Mouse (Mus musculus): Measurements from ENCODE around the gene Mzt1. TPM values are rescaled to one million over a fixed set of nuclear protein-coding genes. Genes with fewer than 3 reads are reported as not detected.
A peak's percentile ranks its signal among the peaks of the same experiment; 100 is the strongest.

Mzt1 gene
- polyA plus RNA-seq, 1 experiment from 2014 or later = 42.1 TPM

DNA sequence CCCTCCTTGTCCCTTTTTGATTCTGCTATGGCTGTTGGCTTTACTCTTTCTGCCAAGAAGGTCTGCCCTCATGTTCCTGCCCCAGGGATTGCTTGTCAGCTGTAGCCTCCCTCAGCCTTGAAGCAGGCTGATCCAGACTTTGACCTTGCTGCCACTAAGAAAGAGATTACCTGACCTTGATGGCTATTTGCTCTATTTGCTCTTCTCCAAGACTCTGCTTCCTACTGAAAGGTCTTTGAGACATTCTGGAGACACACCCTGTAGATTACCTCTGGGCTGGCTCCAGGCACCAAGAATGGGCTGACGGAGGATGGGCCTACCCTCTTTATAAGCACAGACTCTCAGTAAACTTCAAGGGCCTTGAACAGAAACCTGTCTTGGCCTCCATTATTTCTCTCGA lies 53.5 kb downstream of the Mzt1 start:
- DNase-seq (ENCODE audit: low spot score) = no peak
- ATAC-seq (ENCODE audit: low read depth) = no peak

GRCm38 (mm10) chr14:98990636-98991035 lies 55.3 kb downstream of the Mzt1 start:
- H3K27me3 ChIP-seq (replicated peaks; ENCODE audit: control insufficient read depth, insufficient read depth, low read length) = no peaks in the 10 kb centered on the region
- H3K9ac ChIP-seq (ENCODE audit: low read depth, low read length) = no peak overlapping the region
- DNase-seq (ENCODE audit: low spot score) (peak; percentile 10), ATAC-seq (ENCODE audit: low read depth) (no peak)
- H3K27ac ChIP-seq (replicated peaks; ENCODE audit: low read depth, low read length) = no peak overlapping the region
- no peaks in the 10 kb centered on the region for H3K4me1 ChIP-seq (ENCODE audit: control insufficient read depth, insufficient read depth, low read length)
- H3K4me2 ChIP-seq (ENCODE audit: low read depth, low read length) = no peak overlapping the region
- no peaks in the 10 kb centered on the region for H3K9me3 ChIP-seq (ENCODE audit: control insufficient read depth, low read length)
- WGBS = 32% methylated on average over 3 of the region's 3 CpGs
- no peak overlapping the region for H3K4me3 ChIP-seq (ENCODE audit: low read depth, low read length)
- no peaks in the 10 kb centered on the region for H3K36me3 ChIP-seq (ENCODE audit: control insufficient read depth, insufficient read depth, low read length)

More for the DNA sequence above, 53.5 kb downstream of the Mzt1 start:
- no peak overlapping the region for H3K4me2 ChIP-seq (ENCODE audit: low read depth, low read length)
- 0 out of 2 replicates have a peak, but pooled peaks cover 3% of the 10 kb centered on the region for H3K9me3 ChIP-seq (ENCODE audit: control insufficient read depth, low read length)
- H3K9ac ChIP-seq (ENCODE audit: low read depth, low read length) = no peak overlapping the region
- 70% methylated on average over 2 of the region's 2 CpGs for WGBS
- no peak overlapping the region for H3K4me3 ChIP-seq (ENCODE audit: low read depth, low read length)
- no peaks in the 10 kb centered on the region for H3K4me1 ChIP-seq (ENCODE audit: control insufficient read depth, insufficient read depth, low read length)
- H3K36me3 ChIP-seq (ENCODE audit: control insufficient read depth, insufficient read depth, low read length) = no peaks in the 10 kb centered on the region
- H3K27ac ChIP-seq (replicated peaks; ENCODE audit: low read depth, low read length) = no peak overlapping the region
- H3K27me3 ChIP-seq (replicated peaks; ENCODE audit: control insufficient read depth, insufficient read depth, low read length) = no peaks in the 10 kb centered on the region

DNA sequence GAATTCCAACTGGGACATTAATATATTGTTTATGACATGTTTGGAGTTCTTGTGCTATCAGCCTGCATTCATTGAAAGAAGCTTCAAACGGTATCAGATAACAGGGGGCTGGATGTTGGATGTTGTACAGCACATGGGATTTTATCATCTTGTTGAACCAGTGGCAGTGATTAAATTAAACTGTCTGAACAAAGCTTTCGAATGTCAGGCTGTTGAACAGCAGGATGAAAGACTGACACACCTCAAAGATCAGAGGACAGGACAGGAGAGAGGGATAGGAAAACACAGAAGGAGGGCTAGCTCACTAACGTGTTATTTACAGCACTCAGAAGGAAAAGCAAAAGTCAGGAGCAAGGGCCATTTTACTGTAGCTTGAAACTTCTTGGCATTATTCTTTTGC lies 56.1 kb downstream of the Mzt1 start:
- DNase-seq (ENCODE audit: low spot score) (no peak), ATAC-seq (ENCODE audit: low read depth) (no peak)
- Histone ChIP-seq H3K9me3 (ENCODE audit: control insufficient read depth, low read length) (no peaks in the 10 kb centered on the region), H3K27me3 (replicated peaks; ENCODE audit: control insufficient read depth, insufficient read depth, low read length) (no peaks in the 10 kb centered on the region), H3K27ac (replicated peaks; ENCODE audit: low read depth, low read length) (no peak overlapping the region), H3K4me2 (ENCODE audit: low read depth, low read length) (no peak overlapping the region), H3K36me3 (ENCODE audit: control insufficient read depth, insufficient read depth, low read length) (no peaks in the 10 kb centered on the region), H3K4me1 (ENCODE audit: control insufficient read depth, insufficient read depth, low read length) (no peaks in the 10 kb centered on the region), H3K4me3 (ENCODE audit: low read depth, low read length) (no peak overlapping the region), H3K9ac (ENCODE audit: low read depth, low read length) (no peak overlapping the region)
- WGBS = 27% methylated on average over 3 of the region's 3 CpGs

Other genes with a start within 250 kb of the Mzt1 start
- gene Rpl36a-ps1, start 51.8 kb downstream of the Mzt1 start, polyA plus RNA-seq (2014; fragmentation: Nextera tagmentation; extraction: Ambion mirVana) = 1.6 and 3.7 TPM in 2 replicates
- 26.7 and 43.7 TPM in 2 replicates for gene Bora, start 88 bp upstream of the Mzt1 start, polyA plus RNA-seq (2014; fragmentation: Nextera tagmentation; extraction: Ambion mirVana)
- gene Pibf1, start 53.3 kb upstream of the Mzt1 start, polyA plus RNA-seq (2014; fragmentation: Nextera tagmentation; extraction: Ambion mirVana) = 17.3 and 17.5 TPM in 2 replicates
- gene Dis3, start 53.6 kb upstream of the Mzt1 start, polyA plus RNA-seq (2014; fragmentation: Nextera tagmentation; extraction: Ambion mirVana) = 36.4 and 38.2 TPM in 2 replicates